Mouse (Mus musculus) stomach, embryonic 14.5 days (tissue): Measurements from ENCODE around the gene Wipf1. TPM values are rescaled to one million over a fixed set of nuclear protein-coding genes. Genes with fewer than 3 reads are reported as not detected.

Experiments used
- ATAC-seq: fragments of 200-750 bp; cut with Nextera tagmentation; 2 replicates; pipeline ENCODE4 v1.8.0; 2017; ENCODE audit warnings: low read depth, moderate TSS enrichment; ENCODE audit not compliant: insufficient number of reproducible peaks, insufficient read depth, low FRiP score
- H3K27ac ChIP-seq: fragments of 300-500 bp; sonication (generic); 2 replicates; pipeline ENCODE4 v1.5.1; 2014; ENCODE audit warnings: mild to moderate bottlenecking, low read length, moderate library complexity, mixed read lengths
- H3K27me3 ChIP-seq: fragments of 300-500 bp; sonication (generic); 2 replicates; pipeline ENCODE4 v1.6.1; 2014; ENCODE audit warnings: low read length, control low read depth, mixed read lengths; ENCODE audit not compliant: control insufficient read depth, insufficient read depth
- H3K36me3 ChIP-seq: fragments of 300-500 bp; sonication (generic); 2 replicates; pipeline ENCODE4 v1.6.1; 2014; ENCODE audit warnings: mild to moderate bottlenecking, control low read depth, low read length, moderate library complexity, mixed read lengths; ENCODE audit not compliant: control insufficient read depth, insufficient read depth
- H3K4me1 ChIP-seq: fragments of 300-500 bp; sonication (generic); 2 replicates; pipeline ENCODE4 v1.6.1; 2014; ENCODE audit warnings: low read length, control low read depth, mixed read lengths; ENCODE audit not compliant: control insufficient read depth, insufficient read depth
- H3K4me2 ChIP-seq: fragments of 300-500 bp; sonication (generic); replicated peaks from 2 replicates; pipeline ENCODE4 v1.6.1; 2014; ENCODE audit warnings: low read depth, low read length, control low read depth
- H3K4me3 ChIP-seq: fragments of 300-500 bp; sonication (generic); 2 replicates; pipeline ENCODE4 v1.5.1; 2014; ENCODE audit warnings: low read depth, low read length, control low read depth
- H3K9ac ChIP-seq: fragments of 300-500 bp; sonication (generic); replicated peaks from 2 replicates; pipeline ENCODE4 v1.6.1; 2014; ENCODE audit warnings: low read depth, mild to moderate bottlenecking, control low read depth, low read length, moderate library complexity, mixed read lengths
- H3K9me3 ChIP-seq: fragments of 300-500 bp; sonication (generic); 2 replicates; pipeline ENCODE4 v1.6.1; 2016; ENCODE audit warnings: low read depth, low read length, control low read depth; ENCODE audit not compliant: control insufficient read depth
- WGBS: fragments of 180-500 bp; shearing (Covaris S2); extraction: QIAGEN DNeasy Blood & Tissue Kit; methylation state at CpG from one replicate; pipeline ENCODE4 v1.1.7; 2014; 5-methylcytosine and 5-hydroxymethylcytosine counted together
- polyA plus RNA-seq: library from polyadenylated mRNA; unstranded; fragments of >200 nt; fragmentation: Nextera tagmentation; extraction: Ambion mirVana; gene quantifications from 2 replicates; pipeline ENCODE4 v1.2.1, GENCODE M21; 2014

Gene Wipf1
- polyA plus RNA-seq, 1 experiment from 2014 or later, result 12.0 TPM

GRCm38 (mm10) chr2:73496329-73496685, 33.2 kb downstream of the Wipf1 start:
- 51% methylated on average over 4 of the region's 4 CpGs for WGBS
- Histone ChIP-seq H3K4me2 (peak overlapping the region; percentile 25; the same call in 1 of the 2 replicates), H3K4me1 (peaks cover 23% of the 10 kb centered on the region; the same call in 1 of the 2 replicates), H3K36me3 (no peaks in the 10 kb centered on the region), H3K4me3 (no peak overlapping the region), H3K27ac (peak overlapping the region; percentile 46), H3K9ac (no peak overlapping the region), H3K27me3 (no peaks in the 10 kb centered on the region), H3K9me3 (no peaks in the 10 kb centered on the region)
- ATAC-seq, result no peak

- 34% methylated on average over 16 of the region's 16 CpGs for WGBS
- Histone ChIP-seq H3K36me3 (no peaks in the 10 kb centered on the region), H3K4me2 (peak overlapping the region; percentile 25; the same call in 1 of the 2 replicates), H3K27me3 (no peaks in the 10 kb centered on the region), H3K4me1 (peaks cover 25% of the 10 kb centered on the region; the same call in 1 of the 2 replicates), H3K4me3 (no peak overlapping the region), H3K27ac (peak overlapping the region; percentile 46), H3K9me3 (no peaks in the 10 kb centered on the region), H3K9ac (no peak overlapping the region)
- 0 out of 2 replicates have a peak, but pooled peaks have one; percentile 50 for ATAC-seq
These were observed 33.8 kb downstream of the Wipf1 start for GRCm38 (mm10) chr2:73495617-73496328.

- peaks cover 30% of the 10 kb centered on the region; the same call in 1 of the 2 replicates for H3K4me1 ChIP-seq
- 50% methylated on average over 3 of the region's 3 CpGs for WGBS
These were observed 36.0 kb downstream of the Wipf1 start for GRCm38 (mm10) chr2:73493517-73493916.

GRCm38 (mm10) chr2:73491442-73492241, 37.9 kb downstream of the Wipf1 start:
- no peak overlapping the region for H3K4me3 ChIP-seq
- peak; percentile 42; the same call in 1 of the 2 replicates for ATAC-seq
- no peaks in the 10 kb centered on the region for H3K27me3 ChIP-seq
- H3K36me3 ChIP-seq, result no peaks in the 10 kb centered on the region
- 36% methylated on average over 9 of the region's 9 CpGs for WGBS
- H3K9me3 ChIP-seq, result no peaks in the 10 kb centered on the region
- no peak overlapping the region for H3K4me2 ChIP-seq
- peak overlapping the region; percentile 35; the same call in 1 of the 2 replicates for H3K27ac ChIP-seq
- no peak overlapping the region for H3K9ac ChIP-seq
- peaks cover 30% of the 10 kb centered on the region; the same call in 1 of the 2 replicates for H3K4me1 ChIP-seq

More at GRCm38 (mm10) chr2:73493517-73493916, 36.0 kb downstream of the Wipf1 start:
- H3K9ac ChIP-seq, result no peak overlapping the region
- no peak overlapping the region for H3K4me3 ChIP-seq
- no peaks in the 10 kb centered on the region for H3K27me3 ChIP-seq
- no peaks in the 10 kb centered on the region for H3K9me3 ChIP-seq
- no peak overlapping the region for H3K4me2 ChIP-seq
- no peak for ATAC-seq
- no peak overlapping the region for H3K27ac ChIP-seq
- no peaks in the 10 kb centered on the region for H3K36me3 ChIP-seq

GRCm38 (mm10) chr2:73490466-73490865, 39.1 kb downstream of the Wipf1 start:
- Histone ChIP-seq H3K4me3 (no peak overlapping the region), H3K27me3 (no peaks in the 10 kb centered on the region), H3K4me2 (no peak overlapping the region), H3K4me1 (peaks cover 26% of the 10 kb centered on the region; the same call in 1 of the 2 replicates), H3K27ac (0 out of 2 replicates have a peak overlapping the region, but pooled peaks have one; percentile 2), H3K36me3 (no peaks in the 10 kb centered on the region), H3K9ac (no peak overlapping the region), H3K9me3 (no peaks in the 10 kb centered on the region)
- WGBS, result 76% methylated on average over 1 of the region's 1 CpGs
- no peak for ATAC-seq

GRCm38 (mm10) chr2:73486120-73486601, 43.4 kb downstream of the Wipf1 start:
- peaks cover 31% of the 10 kb centered on the region; the same call in 1 of the 2 replicates for H3K4me1 ChIP-seq
- WGBS, result 76% methylated on average over 8 of the region's 8 CpGs
- H3K9me3 ChIP-seq, result no peaks in the 10 kb centered on the region
- no peak overlapping the region for H3K4me2 ChIP-seq
- no peak overlapping the region for H3K4me3 ChIP-seq
- H3K36me3 ChIP-seq, result no peaks in the 10 kb centered on the region
- H3K9ac ChIP-seq, result no peak overlapping the region
- H3K27ac ChIP-seq, result peak overlapping the region; percentile 44; the same call in 1 of the 2 replicates
- ATAC-seq, result no peak
- H3K27me3 ChIP-seq, result no peaks in the 10 kb centered on the region

GRCm38 (mm10) chr2:73485236-73486119, 44.1 kb downstream of the Wipf1 start:
- H3K4me1 ChIP-seq, result peaks cover 25% of the 10 kb centered on the region; the same call in 1 of the 2 replicates
- peak overlapping the region; percentile 67; the same call in 1 of the 2 replicates for H3K27ac ChIP-seq
- WGBS, result 61% methylated on average over 26 of the region's 26 CpGs
- no peaks in the 10 kb centered on the region for H3K27me3 ChIP-seq
- no peak overlapping the region for H3K4me3 ChIP-seq
- ATAC-seq, result no peak
- H3K36me3 ChIP-seq, result no peaks in the 10 kb centered on the region; the same call in 1 of the 2 replicates
- no peak overlapping the region for H3K9ac ChIP-seq
- peak overlapping the region; percentile 28 for H3K4me2 ChIP-seq
- H3K9me3 ChIP-seq, result no peaks in the 10 kb centered on the region
